Mouse (Mus musculus) small intestine, adult 2 months (tissue): ENCODE results near the gene Olfr205. TPM values are rescaled to one million over a fixed set of nuclear protein-coding genes. Genes with fewer than 3 reads are reported as not detected.
"Not testable (repeated sequence)": the region's sequence is repeated elsewhere in the genome, so short reads cannot be mapped to it uniquely, and the experiment has no call there.

Source experiments
- H3K27ac ChIP-seq: fragments of 200-500 bp; 2 replicates; pipeline ENCODE4 v1.5.1; 2012; ENCODE audit warnings: low read depth, low read length, control low read depth, inconsistent platforms; ENCODE audit not compliant: insufficient read depth
- H3K27me3 ChIP-seq: fragments of 200-500 bp; 2 replicates; pipeline ENCODE4 v1.6.1; 2012; ENCODE audit warnings: mild to moderate bottlenecking, moderate library complexity, low read length, inconsistent platforms; ENCODE audit not compliant: control insufficient read depth, insufficient read depth
- H3K36me3 ChIP-seq: fragments of 200-500 bp; 2 replicates; pipeline ENCODE4 v1.6.1; 2012; ENCODE audit warnings: mild to moderate bottlenecking, low read length, control low read depth, inconsistent platforms; ENCODE audit not compliant: control insufficient read depth, insufficient read depth
- H3K4me1 ChIP-seq: fragments of 200-500 bp; 2 replicates; pipeline ENCODE4 v1.6.1; 2012; ENCODE audit warnings: low read length, inconsistent platforms, mixed read lengths; ENCODE audit not compliant: control insufficient read depth, insufficient read depth, insufficient read length
- H3K4me3 ChIP-seq: fragments of 200-500 bp; 2 replicates; pipeline ENCODE4 v1.5.1; 2012; ENCODE audit warnings: low read depth, mild to moderate bottlenecking, control low read depth, inconsistent platforms, low read length, moderate library complexity
- CTCF ChIP-seq: fragments of 200-500 bp; IDR thresholded peaks from 2 replicates; pipeline ENCODE4 v1.5.1; 2012; ENCODE audit warnings: low read depth, mild to moderate bottlenecking, control low read depth, inconsistent platforms, low read length, moderate library complexity, mixed read lengths; ENCODE audit not compliant: insufficient replicate concordance, insufficient read length; ENCODE audit errors: extremely low read depth
- POLR2A ChIP-seq: fragments of 200-500 bp; IDR thresholded peaks from 2 replicates; pipeline ENCODE4 v1.6.1; 2012; ENCODE audit warnings: low read depth, mild to moderate bottlenecking, control low read depth, inconsistent platforms, low read length, moderate library complexity
- WGBS: fragments of 180-500 bp; shearing (Covaris S2); methylation state at CpG from one replicate; pipeline ENCODE4 v1.1.7; 2018; 5-methylcytosine and 5-hydroxymethylcytosine counted together
- polyA plus RNA-seq: library from polyadenylated mRNA; depleted of rRNA; stranded (reverse); fragments of >200 nt; gene quantifications from 2 replicates; pipeline ENCODE4 v1.2.3, GENCODE M21; 2012; rRNA removed

Olfr205 gene
- not detected in 2 replicates for polyA plus RNA-seq

- Histone ChIP-seq H3K4me1 (no peaks in the 10 kb centered on the region), H3K27me3 (no peaks in the 10 kb centered on the region), H3K4me3 (no peak within 1 kb of the TSS), H3K36me3 (no peaks in the 10 kb centered on the region), H3K27ac (no peak within 1 kb of the TSS)
- TF ChIP-seq POLR2A (no peak), CTCF (no peak)
Observed at GRCm38 (mm10) chr16:59331038-59331437, at the start of gene Olfr205. Gene Olfr205 (minus strand): TSS chr16:59331138.

DNA sequence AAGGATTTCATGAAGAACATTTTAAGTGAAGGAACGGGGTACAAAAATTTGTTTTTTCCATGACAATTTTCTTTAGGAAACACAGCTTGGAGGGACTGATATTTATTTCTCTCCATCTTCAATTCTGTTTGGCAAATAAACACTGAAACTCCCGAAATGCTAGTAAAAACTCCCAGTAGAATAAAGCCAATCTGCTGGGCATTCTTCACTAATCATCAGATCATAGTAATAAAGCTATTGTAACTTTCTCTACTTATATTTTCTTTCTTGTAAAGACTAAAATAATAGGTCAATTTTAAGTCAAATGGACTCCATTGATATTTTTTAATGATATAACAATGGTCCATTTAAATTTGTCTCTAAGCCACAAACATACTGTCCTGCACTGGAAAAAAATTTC, 33.0 kb upstream of the Olfr205 start, which contains the start of gene Olfr209:
Gene Olfr209 (minus strand): TSS at position 101 of the 400 bp plus-strand sequence.
- no peaks in the 10 kb centered on the region for H3K4me1 ChIP-seq
- no peaks in the 10 kb centered on the region for H3K27me3 ChIP-seq
- H3K4me3 ChIP-seq: no peak within 1 kb of the TSS
- H3K36me3 ChIP-seq: no peaks in the 10 kb centered on the region
- WGBS: 77% methylated on average over 2 of the region's 2 CpGs
- no peak for TF ChIP-seq CTCF
- TF ChIP-seq POLR2A: no peak
- H3K27ac ChIP-seq: no peak within 1 kb of the TSS

GRCm38 (mm10) chr16:59349146-59349545, 18.2 kb upstream of the Olfr205 start, which contains the start of gene Olfr206:
Gene Olfr206 (minus strand): TSS chr16:59349246.
- 82% methylated on average over 1 of the region's 1 CpGs for WGBS
- Histone ChIP-seq H3K4me3 (no peak within 1 kb of the TSS), H3K36me3 (no peaks in the 10 kb centered on the region), H3K27ac (no peak within 1 kb of the TSS), H3K4me1 (no peaks in the 10 kb centered on the region), H3K27me3 (no peaks in the 10 kb centered on the region)
- TF ChIP-seq POLR2A (no peak), CTCF (no peak)

DNA sequence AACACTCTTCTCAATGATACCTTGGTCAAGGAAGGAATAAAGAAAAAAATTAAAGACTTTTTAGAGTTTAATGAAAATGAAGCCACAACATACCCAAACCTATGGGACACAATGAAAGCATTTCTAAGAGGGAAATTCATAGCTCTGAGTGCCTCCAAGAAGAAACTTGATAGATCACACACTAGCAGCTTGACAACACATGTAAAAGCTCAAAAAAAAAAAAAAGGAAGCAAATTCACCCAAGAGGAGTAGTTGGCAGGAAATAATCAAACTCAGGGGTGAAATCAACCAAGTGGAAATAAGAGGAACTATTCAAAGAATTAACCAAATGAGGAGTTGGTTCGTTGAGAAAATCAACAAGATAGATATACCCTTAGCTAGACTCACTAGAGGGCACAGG, 7.7 kb downstream of the Olfr205 start:
- 30% methylated on average over 1 of the region's 1 CpGs for WGBS
- H3K4me3 ChIP-seq, H3K27ac ChIP-seq, H3K27me3 ChIP-seq, H3K36me3 ChIP-seq, H3K4me1 ChIP-seq: not testable (repeated sequence)

- Histone ChIP-seq H3K4me3 (no peak within 1 kb of the TSS), H3K4me1 (no peaks in the 10 kb centered on the region), H3K27me3 (no peaks in the 10 kb centered on the region), H3K36me3 (no peaks in the 10 kb centered on the region), H3K27ac (no peak within 1 kb of the TSS)
- TF ChIP-seq POLR2A (no peak), CTCF (no peak)
Observed at GRCm38 (mm10) chr16:59318148-59318547, 12.8 kb downstream of the Olfr205 start, which contains the start of gene Olfr204. Gene Olfr204 (minus strand): TSS chr16:59318248.

- H3K27me3 ChIP-seq: no peaks in the 10 kb centered on the region
- TF ChIP-seq CTCF: no peak
- TF ChIP-seq POLR2A: no peak
- H3K4me1 ChIP-seq: no peaks in the 10 kb centered on the region
- H3K36me3 ChIP-seq: no peaks in the 10 kb centered on the region
- no peak within 1 kb of the TSS for H3K4me3 ChIP-seq
- H3K27ac ChIP-seq: no peak within 1 kb of the TSS
- 79% methylated on average over 2 of the region's 2 CpGs for WGBS
Observed at GRCm38 (mm10) chr16:59298581-59298980, 32.4 kb downstream of the Olfr205 start, which contains the start of gene Olfr203. Gene Olfr203 (plus strand): TSS chr16:59298881.

GRCm38 (mm10) chr16:59287576-59287975, 43.4 kb downstream of the Olfr205 start:
- H3K4me1 ChIP-seq, H3K4me3 ChIP-seq, H3K27ac ChIP-seq, H3K27me3 ChIP-seq, H3K36me3 ChIP-seq: not testable (repeated sequence)
- WGBS: 72% methylated on average over 9 of the region's 9 CpGs

DNA sequence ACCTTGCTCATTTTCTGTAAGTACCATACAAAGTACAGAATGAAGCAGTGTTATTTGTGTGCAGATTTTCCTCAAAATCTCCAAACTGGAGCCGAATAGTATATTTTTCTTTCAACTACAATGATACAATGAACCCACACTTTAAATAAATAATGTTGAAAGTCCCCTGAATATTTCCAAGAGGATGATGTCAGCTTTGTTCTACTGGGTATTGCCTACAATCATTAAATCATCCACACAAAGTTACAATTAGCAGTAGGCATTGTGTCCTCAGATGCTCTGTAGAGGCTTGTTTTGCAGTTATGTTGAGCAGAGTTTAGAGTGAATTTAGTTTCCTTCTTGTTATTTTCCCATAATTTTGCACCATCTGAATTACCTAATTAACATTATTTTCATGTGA, 44.2 kb downstream of the Olfr205 start, which contains the start of gene Olfr202:
Gene Olfr202 (minus strand): TSS at position 101 of the 400 bp plus-strand sequence.
- no peak within 1 kb of the TSS for H3K4me3 ChIP-seq
- TF ChIP-seq CTCF (no peak), POLR2A (no peak)
- no peaks in the 10 kb centered on the region for H3K4me1 ChIP-seq
- no peaks in the 10 kb centered on the region for H3K27me3 ChIP-seq
- no peak within 1 kb of the TSS for H3K27ac ChIP-seq
- no peaks in the 10 kb centered on the region for H3K36me3 ChIP-seq
- 79% methylated on average over 1 of the region's 1 CpGs for WGBS
